Comparison of ENCODE assay signal across 12 mouse cellular contexts in genomic region chr2:56257044-56257954, GRCm38 (mm10).
A peak's percentile ranks its signal among the peaks of the same experiment; 100 is the strongest.
DNase-seq lines count a peak whose midpoint lies in the region; ATAC-seq lines count a peak whose summit lies in the region.
"Had no signal": no experiment of that assay in that cellular context is flagged by ENCODE, and none has a peak within 500 bp of the region (broad histone marks: within the 10 kb centered on the region; RNA-seq: fewer than 3 reads in every experiment).

No protein-coding gene starts in this region.

- H3K36me3 ChIP-seq in hindbrain, embryonic 12.5 days = no peaks in the 10 kb centered on the region
- H3K36me3 ChIP-seq: limb, embryonic 12.5 days; stomach, embryonic 15.5 days had no signal

- no peak overlapping the region for H3K27ac ChIP-seq in hindbrain, embryonic 12.5 days
- H3K27ac ChIP-seq: limb, embryonic 12.5 days; stomach, embryonic 15.5 days had no signal

- no peaks in the 10 kb centered on the region for H3K27me3 ChIP-seq in hindbrain, embryonic 12.5 days
- H3K27me3 ChIP-seq: limb, embryonic 12.5 days; stomach, embryonic 15.5 days had no signal

- no peak overlapping the region for H3K4me2 ChIP-seq in hindbrain, embryonic 12.5 days (replicated peaks)
- H3K4me2 ChIP-seq: limb, embryonic 12.5 days; stomach, embryonic 15.5 days had no signal

- no peak for DNase-seq in frontal cortex, postnatal 10 days (ENCODE audit: low spot score in 2 of 2)
- DNase-seq in Muller cell, postnatal 12 days (ENCODE audit: inconsistent ontology term) = peak; percentile 91
- peak; percentile 7 to 32 for DNase-seq in left cerebral cortex, postnatal 14 days (ENCODE audit: low spot score in 2 of 2)
- no peak for DNase-seq in heart, postnatal 4 days
- no peak for DNase-seq in spleen, adult 18-20 months
- DNase-seq in cerebellum, adult 11 months = no peak
- DNase-seq: adrenal gland, postnatal 36 days; lung, postnatal 10 days had no signal

- H3K4me1 ChIP-seq in hindbrain, embryonic 12.5 days = 0 out of 2 replicates have a peak, but pooled peaks cover 2% of the 10 kb centered on the region
- H3K4me1 ChIP-seq: limb, embryonic 12.5 days; stomach, embryonic 15.5 days had no signal

- intact Hi-C loops in left cerebral cortex, postnatal 14 days (cut with DNase I) = no loop called here

- no peak overlapping the region for H3K4me3 ChIP-seq in hindbrain, embryonic 12.5 days
- H3K4me3 ChIP-seq: limb, embryonic 12.5 days; stomach, embryonic 15.5 days had no signal

- no peak overlapping the region for H3K9ac ChIP-seq in hindbrain, embryonic 12.5 days
- H3K9ac ChIP-seq: limb, embryonic 12.5 days; stomach, embryonic 15.5 days had no signal

- H3K9me3 ChIP-seq in hindbrain, embryonic 12.5 days (replicated peaks) = no peaks in the 10 kb centered on the region
- H3K9me3 ChIP-seq: limb, embryonic 12.5 days; stomach, embryonic 15.5 days had no signal

- WGBS in hindbrain, embryonic 12.5 days = 64% methylated on average over 10 of the region's 10 CpGs

- peak; percentile 88 for ATAC-seq in frontal cortex, adult (ENCODE audit: low TSS enrichment)
- peak; percentile 83; the same call in 1 of the 2 replicates for ATAC-seq in hindbrain, embryonic 12.5 days (ENCODE audit: low FRiP score)

Comparison
In these comparisons a context has a peak if more than half of its experiments do, and no peak if none do; other contexts are left out.
1. DNase-seq: peak in Muller cell, postnatal 12 days (single experiment) and left cerebral cortex, postnatal 14 days (2 of 2); none in frontal cortex, postnatal 10 days (0 of 2), heart, postnatal 4 days (single experiment), spleen, adult 18-20 months (0 of 2) and cerebellum, adult 11 months (single experiment).